ENCODE assay signal across 8 mouse cellular contexts in genomic region chr3:37349166-37349548, GRCm38 (mm10). TPM values are rescaled to one million over a fixed set of nuclear protein-coding genes. Genes with fewer than 3 reads are reported as not detected.
DNase-seq lines count a peak whose midpoint lies in the region; TF ChIP-seq lines count a peak whose summit lies in the region.

No protein-coding gene starts in this region.

- peak in 1 of 2 experiments; percentile 32 for DNase-seq in heart, adult 2 months
- no peak for DNase-seq in heart, adult 8-10 months (ENCODE audit: low spot score)
- peak; percentile 9 for DNase-seq in brain, adult 2 months (ENCODE audit: low read depth, low spot score)
- no peak for DNase-seq in hindbrain, embryonic 10.5 days (ENCODE audit: low spot score)
- no peak for DNase-seq in midbrain, embryonic 10.5 days (ENCODE audit: low spot score)
- no peak for DNase-seq in urinary bladder, postnatal 4 days (ENCODE audit: low spot score in 2 of 2)
- DNase-seq in urinary bladder, adult 2 months (ENCODE audit: low spot score), result no peak
- DNase-seq in urinary bladder, adult 18-20 months (ENCODE audit: low spot score in 2 of 2), result no peak

- TF ChIP-seq CTCF in heart, adult 2 months (IDR thresholded peaks at IDR 0.05), result no peak

- no peak for TF ChIP-seq POLR2A in heart, adult 2 months (IDR thresholded peaks at IDR 0.05; ENCODE audit: insufficient read depth, low read depth, low read length)

- intact Hi-C loops in heart, adult 2 months (cut with DNase I), result loop anchor here (5.0 kb wide), 1 partner anchor 33 kb away; no protein-coding TSS in a partner anchor

- no peaks in the 10 kb centered on the region for H3K36me3 ChIP-seq in heart, adult 2 months (ENCODE audit: control insufficient read depth, insufficient read depth, low read length)
- H3K36me3 ChIP-seq in hindbrain, embryonic 10.5 days, result no peaks in the 10 kb centered on the region
- no peaks in the 10 kb centered on the region for H3K36me3 ChIP-seq in midbrain, embryonic 10.5 days

- no peaks in the 10 kb centered on the region for H3K79me2 ChIP-seq in heart, adult 2 months (replicated peaks; ENCODE audit: control insufficient read depth, insufficient read depth, low read length)

- H3K4me1 ChIP-seq in heart, adult 2 months (ENCODE audit: control insufficient read depth, insufficient read depth, low read length), result peaks cover 1% of the 10 kb centered on the region; the same call in 1 of the 2 replicates
- peaks cover 18% of the 10 kb centered on the region for H3K4me1 ChIP-seq in hindbrain, embryonic 10.5 days (replicated peaks)
- H3K4me1 ChIP-seq in midbrain, embryonic 10.5 days, result peaks cover 17% of the 10 kb centered on the region

- H3K27ac ChIP-seq in heart, adult 2 months, result peak overlapping the region; percentile 79
- H3K27ac ChIP-seq in hindbrain, embryonic 10.5 days, result peak overlapping the region; percentile 86
- H3K27ac ChIP-seq in midbrain, embryonic 10.5 days (replicated peaks), result peak overlapping the region; percentile 88

- no peaks in the 10 kb centered on the region; the same call in 1 of the 2 replicates for H3K9me3 ChIP-seq in hindbrain, embryonic 10.5 days
- H3K9me3 ChIP-seq in midbrain, embryonic 10.5 days (replicated peaks), result no peaks in the 10 kb centered on the region

- H3K4me3 ChIP-seq in heart, adult 2 months, result peak overlapping the region; percentile 58
- H3K4me3 ChIP-seq in hindbrain, embryonic 10.5 days, result peak overlapping the region; percentile 86
- peak overlapping the region; percentile 89 for H3K4me3 ChIP-seq in midbrain, embryonic 10.5 days

- WGBS in heart, adult 2 months, result 19% methylated on average over 8 of the region's 8 CpGs
- WGBS in hindbrain, embryonic 10.5 days, result 9% methylated on average over 8 of the region's 8 CpGs
- 11% methylated on average over 8 of the region's 8 CpGs for WGBS in midbrain, embryonic 10.5 days

- no peaks in the 10 kb centered on the region for H3K27me3 ChIP-seq in heart, adult 2 months (ENCODE audit: control insufficient read depth, insufficient read depth, low read length)
- peaks cover 56% of the 10 kb centered on the region for H3K27me3 ChIP-seq in hindbrain, embryonic 10.5 days (ENCODE audit: insufficient read depth, poor library complexity, severe bottlenecking)
- peaks cover 60% of the 10 kb centered on the region for H3K27me3 ChIP-seq in midbrain, embryonic 10.5 days (ENCODE audit: low read depth, poor library complexity, severe bottlenecking)

- H3K9ac ChIP-seq in heart, adult 2 months (ENCODE audit: low read depth, low read length), result peak overlapping the region; percentile 58

- no peak for TF ChIP-seq EP300 in heart, adult 2 months (IDR thresholded peaks at IDR 0.05; ENCODE audit: insufficient read depth, low read depth, low read length)

RNA-seq across cellular contexts. Expression of gene Fgf2, which starts 1.0 kb away (rescaled TPM):
- total RNA-seq in heart, adult 2 months (2021), result 10 to 100 TPM in 1 of 2 experiments, 1 to 10 TPM in 1; 9.0 to 14.2 TPM
- polyA plus RNA-seq in heart, adult 2 months (2012; rRNA removed), result 3.6 and 9.7 TPM in 2 replicates
- total RNA-seq in heart, adult 8-10 months (2022), result 10 to 100 TPM in 2 of 4 experiments, 1 to 10 TPM in 2; 9.2 to 15.7 (median 12.1) TPM
- polyA plus RNA-seq in hindbrain, embryonic 10.5 days (2016; fragmentation: Nextera tagmentation; extraction: Ambion mirVana), result 0.26 and 0.38 TPM in 2 replicates
- 0.35 and 0.57 TPM in 2 replicates for polyA plus RNA-seq in midbrain, embryonic 10.5 days (2016; fragmentation: Nextera tagmentation; extraction: Ambion mirVana)
- 6.1 and 7.0 TPM in 2 replicates for polyA plus RNA-seq in urinary bladder, adult 2 months (2012; rRNA removed)

RNA-seq across cellular contexts. Expression of gene Cetn4, which starts 36.6 kb away (rescaled TPM):
- under 1 TPM; 0.63 to 0.70 TPM for total RNA-seq in heart, adult 2 months (2021)
- 0.57 and 0.79 TPM in 2 replicates for polyA plus RNA-seq in heart, adult 2 months (2012; rRNA removed)
- total RNA-seq in heart, adult 8-10 months (2022), result 1 to 10 TPM in 1 of 4 experiments, under 1 TPM in 3; 0.52 to 1.1 (median 0.61) TPM
- polyA plus RNA-seq in hindbrain, embryonic 10.5 days (2016; fragmentation: Nextera tagmentation; extraction: Ambion mirVana), result 2.0 and 2.4 TPM in 2 replicates
- polyA plus RNA-seq in midbrain, embryonic 10.5 days (2016; fragmentation: Nextera tagmentation; extraction: Ambion mirVana), result 1.7 and 2.7 TPM in 2 replicates
- polyA plus RNA-seq in urinary bladder, adult 2 months (2012; rRNA removed), result 3.2 and 4.4 TPM in 2 replicates

RNA-seq across cellular contexts. Expression of gene Bbs12, which starts 36.8 kb away (rescaled TPM):
- total RNA-seq in heart, adult 2 months (2021), result 1 to 10 TPM in 1 of 2 experiments, under 1 TPM in 1; 0.97 to 1.1 TPM
- 0.49 and 1.1 TPM in 2 replicates for polyA plus RNA-seq in heart, adult 2 months (2012; rRNA removed)
- 1 to 10 TPM in 3 of 4 experiments, under 1 TPM in 1; 0.52 to 1.2 (median 1.1) TPM for total RNA-seq in heart, adult 8-10 months (2022)
- polyA plus RNA-seq in hindbrain, embryonic 10.5 days (2016; fragmentation: Nextera tagmentation; extraction: Ambion mirVana), result 5.6 and 7.5 TPM in 2 replicates
- 8.8 and 9.1 TPM in 2 replicates for polyA plus RNA-seq in midbrain, embryonic 10.5 days (2016; fragmentation: Nextera tagmentation; extraction: Ambion mirVana)
- polyA plus RNA-seq in urinary bladder, adult 2 months (2012; rRNA removed), result 2.2 and 2.6 TPM in 2 replicates
